Mouse (Mus musculus): ENCODE results near the gene Tmem181a. TPM values are rescaled to one million over a fixed set of nuclear protein-coding genes. Genes with fewer than 3 reads are reported as not detected.
"Not testable (repeated sequence)": the region's sequence is repeated elsewhere in the genome, so short reads cannot be mapped to it uniquely, and the experiment has no call there.

The Tmem181a gene
- polyA plus RNA-seq, 1 experiment from 2014 or later = 18.3 TPM

- H3K4me1 ChIP-seq (replicated peaks; ENCODE audit: control insufficient read depth, insufficient read depth); H3K27ac ChIP-seq (replicated peaks); DNase-seq (ENCODE audit: low spot score); H3K4me2 ChIP-seq (replicated peaks; ENCODE audit: low read depth); H3K9me3 ChIP-seq (ENCODE audit: control insufficient read depth, low read length); H3K27me3 ChIP-seq (ENCODE audit: control insufficient read depth, insufficient read depth, low read length); H3K4me3 ChIP-seq (ENCODE audit: low read depth, low read length); H3K36me3 ChIP-seq (ENCODE audit: control insufficient read depth, insufficient read depth, low read length); H3K9ac ChIP-seq (ENCODE audit: low read length): not testable (repeated sequence)
- no CpG with 5 or more reads among the region's 12 CpGs for WGBS
- peak; percentile 24; the same call in 1 of the 2 replicates for ATAC-seq (ENCODE audit: low FRiP score, low TSS enrichment)
Observed at GRCm38 (mm10) chr17:6342606-6343294, 86.1 kb downstream of the Tmem181a start.

GRCm38 (mm10) chr17:6355256-6355655 is 98.6 kb downstream of the Tmem181a start:
- DNase-seq (ENCODE audit: low spot score); H3K27me3 ChIP-seq (ENCODE audit: control insufficient read depth, insufficient read depth, low read length); H3K4me1 ChIP-seq (replicated peaks; ENCODE audit: control insufficient read depth, insufficient read depth); H3K4me3 ChIP-seq (ENCODE audit: low read depth, low read length); H3K9ac ChIP-seq (ENCODE audit: low read length); H3K4me2 ChIP-seq (replicated peaks; ENCODE audit: low read depth); H3K27ac ChIP-seq (replicated peaks); ATAC-seq (ENCODE audit: low FRiP score, low TSS enrichment); H3K9me3 ChIP-seq (ENCODE audit: control insufficient read depth, low read length); H3K36me3 ChIP-seq (ENCODE audit: control insufficient read depth, insufficient read depth, low read length): not testable (repeated sequence)
- 84% methylated on average over 10 of the region's 10 CpGs for WGBS

Other genes with a start within 250 kb of the Tmem181a start
- 1.4 and 1.5 TPM in 2 replicates for gene Serac1, start 177.1 kb upstream of the Tmem181a start, polyA plus RNA-seq (2015; fragmentation: Nextera tagmentation; extraction: Ambion mirVana)
- gene Gtf2h5, start 177.1 kb upstream of the Tmem181a start, polyA plus RNA-seq (2015; fragmentation: Nextera tagmentation; extraction: Ambion mirVana) = 128 and 141 TPM in 2 replicates
- 33.6 and 39.3 TPM in 2 replicates for gene Tulp4, start 150.4 kb upstream of the Tmem181a start, polyA plus RNA-seq (2015; fragmentation: Nextera tagmentation; extraction: Ambion mirVana)
- gene Dynlt1a, start 60.6 kb downstream of the Tmem181a start, polyA plus RNA-seq (2015; fragmentation: Nextera tagmentation; extraction: Ambion mirVana) = 5.9 and 6.3 TPM in 2 replicates
- 477 and 484 TPM in 2 replicates for gene Dynlt1b, start 173.3 kb downstream of the Tmem181a start, polyA plus RNA-seq (2015; fragmentation: Nextera tagmentation; extraction: Ambion mirVana)

Measured in stomach, postnatal 0 days (tissue).